Mouse (Mus musculus) cerebellum, adult 2 months (tissue): Measurements from ENCODE around the gene Nos3. TPM values are rescaled to one million over a fixed set of nuclear protein-coding genes. Genes with fewer than 3 reads are reported as not detected.
"Not testable (repeated sequence)": the region's sequence is repeated elsewhere in the genome, so short reads cannot be mapped to it uniquely, and the experiment has no call there.

Experiments used
- DNase-seq, 2 experiments: peaks; one replicate each; pipeline ENCODE4 v3.0.0; 2021
- H3K27ac ChIP-seq: fragments of 200-500 bp; 2 replicates; pipeline ENCODE4 v1.5.1; 2012; ENCODE audit warnings: low read length, control low read depth, inconsistent platforms; ENCODE audit not compliant: insufficient read depth
- H3K27me3 ChIP-seq: fragments of 200-500 bp; 2 replicates; pipeline ENCODE4 v1.6.1; 2012; ENCODE audit warnings: inconsistent platforms, mild to moderate bottlenecking, low read length, moderate library complexity; ENCODE audit not compliant: control insufficient read depth, insufficient read depth
- H3K4me1 ChIP-seq: fragments of 200-500 bp; 2 replicates; pipeline ENCODE4 v1.6.1; 2011; ENCODE audit warnings: low read length; ENCODE audit not compliant: control insufficient read depth, insufficient read depth
- H3K4me3 ChIP-seq: fragments of 200-500 bp; replicated peaks from 2 replicates; pipeline ENCODE3; 2011; ENCODE audit warnings: mild to moderate bottlenecking, low read depth, low read length, control low read depth; ENCODE audit not compliant: insufficient read depth
- CTCF ChIP-seq: fragments of 200-500 bp; IDR thresholded peaks from 2 replicates; pipeline ENCODE4 v1.5.1; 2011; ENCODE audit warnings: low read depth, mild to moderate bottlenecking, control low read depth, low read length, moderate library complexity, borderline replicate concordance; ENCODE audit not compliant: insufficient read depth
- POLR2A ChIP-seq: fragments of 200-500 bp; IDR thresholded peaks from 2 replicates; pipeline ENCODE4 v1.6.1; 2011; ENCODE audit warnings: low read length, control low read depth, borderline replicate concordance; ENCODE audit not compliant: insufficient read depth
- WGBS: fragments of 180-500 bp; shearing (Covaris S2); methylation state at CpG from one replicate; pipeline ENCODE4 v1.1.7; 2018; 5-methylcytosine and 5-hydroxymethylcytosine counted together
- polyA plus RNA-seq: library from polyadenylated mRNA; depleted of rRNA; stranded (reverse); fragments of >200 nt; gene quantifications from 2 replicates; pipeline ENCODE4 v1.2.3, GENCODE M21; 2012

Gene Nos3
- polyA plus RNA-seq, 1 experiment = 8.6 TPM

- DNase-seq = no peak
- H3K4me3 ChIP-seq = no peak overlapping the region
- no peaks in the 10 kb centered on the region for H3K27me3 ChIP-seq
- no peak for TF ChIP-seq CTCF
- no peak for TF ChIP-seq POLR2A
- peaks cover 5% of the 10 kb centered on the region; the same call in 1 of the 2 replicates for H3K4me1 ChIP-seq
- 85% methylated on average over 4 of the region's 4 CpGs for WGBS
- no peak overlapping the region for H3K27ac ChIP-seq
Measured at GRCm38 (mm10) chr5:24389658-24390020, 25.0 kb downstream of the Nos3 start.

DNA sequence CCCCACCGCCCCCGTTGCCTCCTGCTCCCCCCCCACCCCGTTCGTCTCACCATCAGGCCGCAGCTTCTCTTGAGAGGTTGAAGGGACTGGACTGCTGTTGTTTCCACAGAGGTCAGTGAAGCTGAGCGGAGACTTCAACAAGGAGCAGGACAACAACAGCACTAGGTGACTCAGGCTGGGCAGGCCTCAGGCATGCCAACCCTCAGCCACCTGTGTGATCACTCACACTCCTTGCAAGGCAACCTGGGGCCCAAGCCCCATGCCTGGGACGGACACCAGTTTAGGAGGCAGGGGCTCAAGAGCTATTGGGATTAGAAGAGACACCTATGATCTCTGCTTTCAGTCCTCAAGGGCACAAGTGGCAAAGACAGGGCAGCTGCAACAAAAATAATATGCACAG, 27.3 kb downstream of the Nos3 start, which contains the start of gene Atg9b:
Gene Atg9b (minus strand): TSS at position 280 of the 400 bp plus-strand sequence.
- Histone ChIP-seq H3K27ac (no peak within 1 kb of the TSS), H3K4me3 (no peak within 1 kb of the TSS), H3K27me3 (no peaks in the 10 kb centered on the region), H3K4me1 (peaks cover 5% of the 10 kb centered on the region; the same call in 1 of the 2 replicates)
- TF ChIP-seq POLR2A (no peak), CTCF (no peak)
- 82% methylated on average over 7 of the region's 7 CpGs for WGBS
- DNase-seq = no peak

GRCm38 (mm10) chr5:24392724-24393123, 28.1 kb downstream of the Nos3 start:
- TF ChIP-seq CTCF (no peak), POLR2A (no peak)
- WGBS = 81% methylated on average over 7 of the region's 7 CpGs
- Histone ChIP-seq H3K4me1 (no peaks in the 10 kb centered on the region), H3K4me3 (no peak overlapping the region), H3K27me3 (no peaks in the 10 kb centered on the region), H3K27ac (no peak overlapping the region)
- no peak for DNase-seq

DNA sequence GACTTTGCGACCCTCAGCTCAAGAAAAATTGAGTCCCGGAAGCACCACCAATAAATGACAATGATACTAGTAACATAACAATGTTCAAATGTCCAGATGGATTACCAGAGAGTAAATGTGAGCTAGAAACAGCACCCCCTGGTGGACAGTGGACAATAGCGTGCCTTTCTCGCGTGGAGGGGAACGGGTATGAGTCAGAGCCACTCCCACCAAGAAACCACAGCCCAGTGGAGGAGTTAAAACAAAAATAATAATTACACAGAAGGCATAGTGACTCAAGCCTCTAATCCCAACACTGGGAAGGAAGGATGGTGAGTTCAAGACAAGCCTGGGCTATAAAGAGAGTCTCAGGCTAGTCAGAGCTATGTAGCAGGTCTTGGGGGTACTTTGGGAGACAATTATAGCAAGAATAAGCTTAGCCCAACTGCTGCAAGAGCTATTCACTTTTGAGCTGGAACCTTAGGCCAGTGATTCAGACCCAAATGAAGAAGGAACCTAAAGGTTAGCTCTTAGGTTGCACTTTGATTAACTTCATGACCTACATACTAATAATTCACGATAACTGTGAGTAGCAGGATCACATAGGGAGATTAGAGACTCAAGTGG, 28.9 kb downstream of the Nos3 start, which contains the start of gene Abcb8:
Gene Abcb8 (plus strand): TSS at position 272 of the 606 bp plus-strand sequence.
- peak; percentile 72 to 76 for DNase-seq
- H3K4me1 ChIP-seq = no peaks in the 10 kb centered on the region
- no peaks in the 10 kb centered on the region for H3K27me3 ChIP-seq
- TF ChIP-seq CTCF (peak; percentile 69; the same call in 1 of the 2 replicates), POLR2A (no peak)
- peak within 1 kb of the TSS; percentile 51 for H3K27ac ChIP-seq
- H3K4me3 ChIP-seq = peak within 1 kb of the TSS; percentile 79
- WGBS = 25% methylated on average over 7 of the region's 7 CpGs

DNA sequence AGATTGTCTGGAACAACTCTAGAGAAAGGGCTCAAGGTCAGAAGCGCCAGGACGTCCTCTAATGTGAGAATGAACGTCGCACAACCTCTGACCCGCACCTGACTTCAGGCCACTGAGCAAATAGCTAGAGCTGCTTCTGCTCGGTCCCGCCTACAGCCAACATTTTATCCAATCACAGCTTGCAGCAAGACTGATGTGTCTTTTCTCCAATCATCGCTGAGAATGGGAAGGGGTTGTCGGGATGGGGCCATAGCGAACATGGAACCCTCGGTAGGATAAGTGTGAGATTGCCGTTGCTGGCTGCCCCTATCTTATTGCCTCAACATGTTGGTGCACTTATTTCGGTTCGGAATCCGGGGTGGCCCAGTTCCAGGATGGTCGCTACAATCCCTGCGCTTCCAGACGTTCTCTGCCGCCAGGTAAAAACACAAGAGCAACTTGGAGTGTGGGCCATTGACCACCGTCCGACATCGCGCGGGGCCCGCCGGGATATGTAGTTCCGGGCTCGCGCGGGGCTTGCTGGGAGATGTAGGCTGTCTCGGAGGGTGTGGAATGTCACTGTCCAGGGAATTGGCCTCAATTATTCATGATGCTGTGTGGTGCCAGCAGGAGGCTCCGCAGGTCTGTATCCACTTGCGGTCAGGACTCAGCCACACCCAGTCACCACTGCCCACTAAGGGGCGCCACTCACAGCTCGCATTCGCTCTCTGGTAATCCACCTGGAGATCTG, 29.7 kb downstream of the Nos3 start:
- TF ChIP-seq POLR2A (peak; percentile 62; the same call in 1 of the 2 replicates), CTCF (peak; percentile 76)
- DNase-seq = peak; percentile 98
- Histone ChIP-seq H3K4me3 (peak overlapping the region; percentile 79), H3K4me1 (no peaks in the 10 kb centered on the region), H3K27me3 (no peaks in the 10 kb centered on the region), H3K27ac (peak overlapping the region; percentile 51)
- under 1% methylated on average over 36 of the region's 36 CpGs for WGBS

DNA sequence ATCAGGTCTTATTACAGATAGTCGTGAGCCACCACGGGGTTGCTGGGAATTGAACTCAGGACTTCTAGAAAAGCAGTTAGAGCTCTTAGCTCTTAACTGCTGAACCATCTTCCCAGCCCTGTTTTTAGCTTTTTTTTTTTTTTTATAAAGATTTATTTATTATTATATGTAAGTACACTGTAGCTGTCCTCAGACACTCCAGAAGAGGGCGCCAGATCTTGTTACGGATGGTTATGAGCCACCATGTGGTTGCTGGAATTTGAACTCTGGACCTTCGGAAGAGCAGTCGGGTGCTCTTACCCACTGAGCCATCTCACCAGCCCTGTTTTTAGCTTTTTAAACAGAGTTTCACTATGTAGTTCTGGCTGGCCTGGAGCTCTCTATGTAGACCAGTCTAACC, 31.6 kb downstream of the Nos3 start:
- 93% methylated on average over 6 of the region's 6 CpGs for WGBS
- not testable (repeated sequence) for H3K4me3 ChIP-seq, H3K27me3 ChIP-seq, H3K27ac ChIP-seq, DNase-seq
- peaks cover 15% of the 10 kb centered on the region for H3K4me1 ChIP-seq

DNA sequence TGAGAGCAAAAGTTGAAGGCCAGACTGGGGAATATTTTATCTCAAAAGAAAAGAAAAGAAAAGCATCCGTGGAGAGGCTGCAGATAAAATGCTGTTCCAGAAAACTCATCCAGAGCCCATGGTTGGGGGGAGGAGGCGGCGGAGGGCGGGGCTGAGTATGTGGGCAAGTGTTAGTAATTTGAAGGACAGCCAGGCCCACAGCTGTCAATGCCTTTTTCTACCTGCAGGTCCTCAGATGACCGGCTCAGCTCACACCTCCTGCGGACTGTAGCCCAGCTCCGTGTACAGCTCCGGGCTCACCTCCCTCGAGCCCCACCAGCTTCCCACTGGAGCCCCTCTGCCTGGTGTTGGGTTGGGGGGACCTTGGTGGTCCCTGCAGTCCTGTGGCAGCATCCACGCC, 35.1 kb downstream of the Nos3 start:
- DNase-seq = no peak
- no peaks in the 10 kb centered on the region for H3K27me3 ChIP-seq
- WGBS = 81% methylated on average over 10 of the region's 10 CpGs
- H3K4me3 ChIP-seq = no peak overlapping the region
- TF ChIP-seq CTCF (no peak), POLR2A (no peak)
- no peak overlapping the region for H3K27ac ChIP-seq
- H3K4me1 ChIP-seq = peaks cover 24% of the 10 kb centered on the region

GRCm38 (mm10) chr5:24400362-24400761, 35.8 kb downstream of the Nos3 start:
- H3K4me1 ChIP-seq = peaks cover 25% of the 10 kb centered on the region
- 34% methylated on average over 11 of the region's 11 CpGs for WGBS
- H3K27ac ChIP-seq = no peak overlapping the region
- TF ChIP-seq CTCF = no peak
- TF ChIP-seq POLR2A = no peak
- no peak for DNase-seq
- H3K4me3 ChIP-seq = no peak overlapping the region
- H3K27me3 ChIP-seq = no peaks in the 10 kb centered on the region
